Mouse (Mus musculus): ENCODE measurements around the gene Trhr2.

Gene Trhr2

GRCm38 (mm10) chr8:122354157-122354556 lies 6.4 kb downstream of the Trhr2 start:
- DNase-seq, result no peak

DNA sequence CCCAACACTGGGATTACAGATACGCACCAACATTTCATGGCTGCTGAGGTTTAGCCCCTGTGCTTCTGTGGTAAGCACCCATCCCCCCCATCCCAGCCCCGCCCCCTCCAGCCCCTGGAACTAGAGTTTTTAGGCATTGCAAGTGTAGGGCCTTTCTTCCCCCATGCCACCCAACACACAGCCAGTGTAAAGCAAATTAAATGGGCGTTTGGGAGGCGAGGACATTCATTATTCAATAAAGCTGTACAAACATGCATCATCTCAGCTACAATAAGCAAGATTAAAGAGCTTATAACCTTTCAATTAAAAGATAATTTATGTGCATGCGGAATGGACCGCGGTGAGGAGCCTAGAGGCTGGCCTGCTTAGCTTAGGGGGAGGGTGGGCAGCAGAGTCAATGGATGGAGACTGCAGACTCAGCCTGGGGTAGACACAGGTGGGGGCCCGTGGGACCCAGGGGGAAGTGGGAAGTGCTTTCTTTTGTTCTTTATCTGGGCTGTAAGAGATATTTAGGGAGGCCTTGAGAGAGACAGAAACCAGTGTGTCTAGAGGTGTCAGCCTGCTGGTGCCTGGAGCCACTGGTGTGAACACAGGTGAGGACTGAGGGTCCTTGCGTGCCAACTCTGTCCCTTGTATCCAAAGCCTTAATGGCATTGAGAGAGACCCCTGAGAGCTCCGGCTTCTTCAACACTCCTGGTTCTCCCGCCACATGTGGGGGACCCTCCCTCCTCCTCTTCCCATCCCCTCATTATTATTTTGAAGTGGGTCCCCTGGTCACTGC lies 10.0 kb downstream of the Trhr2 start:
- no peak for DNase-seq

DNA sequence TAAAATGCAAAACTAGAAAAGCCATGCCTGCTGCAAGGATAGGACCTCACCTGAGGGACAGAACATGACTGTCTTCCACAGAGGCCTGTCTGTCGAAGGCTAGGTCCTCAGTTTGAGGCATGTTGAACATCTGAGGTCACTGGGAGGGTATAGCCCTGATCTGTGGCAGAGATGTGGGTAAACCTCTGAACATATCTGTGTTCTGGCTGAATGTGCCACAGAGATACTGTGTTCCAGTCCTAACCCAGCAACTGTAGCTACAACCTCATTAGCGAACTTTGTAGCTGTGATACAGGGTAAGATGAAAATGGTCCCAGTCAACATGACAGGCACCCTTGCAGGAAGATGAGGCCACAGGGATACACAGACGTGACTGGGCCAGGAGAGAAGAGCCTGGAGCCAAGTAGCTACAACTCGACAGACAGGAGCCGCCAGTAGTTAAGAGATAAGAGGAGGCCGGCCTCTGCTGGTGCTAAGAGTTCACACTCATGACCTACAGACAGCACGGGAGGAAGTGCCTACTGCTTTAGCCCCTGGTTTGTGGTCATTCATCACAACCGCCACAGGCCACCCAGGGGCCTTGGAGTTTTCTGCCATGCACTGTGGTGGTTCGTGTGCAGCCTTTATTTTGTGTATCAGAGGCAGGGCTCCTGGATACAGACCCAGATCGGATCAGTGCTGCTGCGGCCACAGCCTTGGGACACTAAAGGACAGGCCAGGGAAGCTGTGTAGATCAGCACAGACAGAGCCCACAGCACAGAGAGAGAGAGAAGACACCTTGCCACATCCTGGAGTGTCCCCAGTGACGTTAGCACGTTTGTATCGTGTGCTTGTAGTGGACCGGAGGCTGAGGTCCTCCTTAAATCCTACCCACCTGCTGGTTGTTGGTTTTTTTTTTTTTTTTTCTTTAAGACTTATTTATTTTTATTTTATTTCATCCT lies 10.9 kb downstream of the Trhr2 start:
- no peak for DNase-seq

DNA sequence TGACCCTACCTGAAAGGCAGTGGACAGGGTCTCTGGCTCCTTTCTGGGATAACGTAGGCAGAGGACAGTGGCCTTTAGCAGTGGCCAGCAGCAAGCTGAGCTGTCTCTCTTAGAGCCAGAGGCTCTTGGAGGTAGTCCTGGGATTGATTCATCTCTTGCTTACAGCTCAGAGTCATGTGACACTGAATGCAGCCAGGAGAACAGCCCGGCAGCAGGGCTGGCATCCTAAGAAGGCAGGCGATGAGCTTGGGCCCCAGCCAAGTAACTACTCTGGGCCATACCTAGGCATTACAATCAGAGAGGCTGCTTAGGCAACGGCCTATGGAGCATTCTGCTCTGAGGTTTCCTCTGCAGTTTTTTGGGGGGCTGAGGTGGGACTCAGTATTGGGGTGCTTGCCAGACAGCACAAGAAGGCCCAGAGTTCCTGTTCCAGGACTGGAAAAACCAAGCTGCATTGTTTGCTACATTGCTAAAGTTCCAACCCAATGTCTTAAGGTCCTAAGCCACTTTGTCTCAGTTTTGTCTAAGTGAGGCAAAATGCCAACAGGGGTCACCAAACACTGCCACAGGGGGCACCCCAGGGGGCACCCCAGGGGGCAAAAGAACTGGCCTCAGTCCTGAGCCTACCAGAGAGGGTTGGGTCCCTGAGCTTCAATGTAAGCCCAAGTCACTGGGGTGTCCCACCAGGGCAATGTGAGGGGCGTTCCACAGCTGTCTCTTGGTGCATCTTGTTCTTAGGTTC lies 12.6 kb downstream of the Trhr2 start:
- DNase-seq, result no peak

- DNase-seq, result no peak
These were observed 15.1 kb downstream of the Trhr2 start for GRCm38 (mm10) chr8:122345181-122346095.

GRCm38 (mm10) chr8:122344219-122344618 lies 16.3 kb downstream of the Trhr2 start:
- DNase-seq, result peak; percentile 26

GRCm38 (mm10) chr8:122343758-122344157 lies 16.8 kb downstream of the Trhr2 start:
- peak; percentile 55 for DNase-seq

- DNase-seq, result no peak
These were observed 17.2 kb downstream of the Trhr2 start for GRCm38 (mm10) chr8:122343341-122343740.

- peak; percentile 41 for DNase-seq
These were observed 17.7 kb downstream of the Trhr2 start for GRCm38 (mm10) chr8:122342806-122343209.

- no peak for DNase-seq
These were observed 18.2 kb downstream of the Trhr2 start for GRCm38 (mm10) chr8:122342362-122342761.

GRCm38 (mm10) chr8:122341790-122342189 lies 18.8 kb downstream of the Trhr2 start:
- no peak for DNase-seq

DNA sequence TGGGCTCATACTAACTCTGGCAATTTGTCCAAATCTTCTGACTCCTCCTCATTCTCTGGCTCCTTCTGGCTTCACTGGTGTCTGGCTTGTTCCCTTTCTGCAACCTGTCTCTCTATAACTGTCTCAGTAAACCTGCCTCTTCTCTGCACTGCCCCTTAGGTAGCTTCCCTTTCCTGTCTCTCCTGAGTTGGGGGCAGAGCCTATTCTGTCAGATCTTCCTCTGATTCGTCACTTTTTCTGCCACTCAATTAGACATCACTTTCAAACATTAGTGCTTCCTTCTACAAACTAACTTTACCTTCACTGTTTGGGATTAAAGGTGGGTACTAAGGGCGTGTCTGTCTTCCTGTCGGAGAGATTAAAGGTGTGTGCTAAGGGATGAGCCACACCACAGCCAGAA lies 19.8 kb downstream of the Trhr2 start:
- no peak for DNase-seq

DNA sequence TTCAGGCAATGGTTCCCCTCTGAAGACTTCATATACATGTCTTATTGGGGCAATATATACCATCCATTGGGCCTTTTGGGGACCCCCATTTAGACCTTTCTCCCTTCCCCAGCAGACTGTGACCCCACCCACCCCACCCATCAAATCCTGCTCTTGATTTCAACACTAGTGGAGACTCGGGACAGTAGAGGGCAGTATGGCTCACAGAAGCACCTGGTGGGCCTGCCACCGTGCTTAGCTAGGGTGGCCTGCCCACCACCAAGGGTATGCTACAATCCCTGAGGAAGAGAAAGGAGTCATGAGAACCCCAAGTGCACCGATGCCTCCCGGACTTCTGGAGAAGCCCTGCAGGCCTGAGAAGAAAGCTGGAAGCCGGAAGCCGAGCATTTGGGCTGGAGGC lies 21.7 kb downstream of the Trhr2 start:
- no peak for DNase-seq

DNA sequence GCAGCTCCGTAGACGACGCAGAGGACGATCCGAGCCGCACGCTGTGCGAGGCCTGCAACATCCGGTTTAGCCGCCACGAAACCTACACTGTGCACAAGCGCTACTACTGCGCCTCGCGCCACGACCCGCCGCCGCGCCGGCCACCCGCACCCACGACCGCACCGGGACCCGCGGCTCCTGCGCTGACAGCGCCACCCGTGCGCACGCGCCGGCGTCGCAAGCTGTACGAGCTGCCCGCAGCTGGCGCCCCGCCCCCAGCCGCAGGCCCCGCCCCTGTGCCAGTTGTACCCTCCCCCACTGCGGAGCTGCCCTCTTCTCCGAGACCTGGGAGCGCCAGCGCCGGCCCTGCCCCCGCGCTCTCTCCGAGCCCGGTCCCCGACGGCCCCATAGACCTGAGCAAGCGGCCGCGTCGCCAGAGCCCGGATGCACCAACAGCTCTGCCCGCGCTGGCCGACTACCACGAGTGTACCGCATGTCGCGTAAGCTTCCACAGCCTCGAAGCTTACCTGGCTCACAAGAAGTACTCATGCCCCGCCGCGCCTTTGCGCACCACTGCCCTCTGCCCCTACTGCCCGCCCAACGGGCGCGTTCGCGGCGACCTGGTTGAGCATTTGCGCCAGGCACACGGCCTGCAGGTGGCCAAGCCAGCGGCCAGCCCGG lies 24.2 kb downstream of the Trhr2 start:
- peak; percentile 84 for DNase-seq

DNA sequence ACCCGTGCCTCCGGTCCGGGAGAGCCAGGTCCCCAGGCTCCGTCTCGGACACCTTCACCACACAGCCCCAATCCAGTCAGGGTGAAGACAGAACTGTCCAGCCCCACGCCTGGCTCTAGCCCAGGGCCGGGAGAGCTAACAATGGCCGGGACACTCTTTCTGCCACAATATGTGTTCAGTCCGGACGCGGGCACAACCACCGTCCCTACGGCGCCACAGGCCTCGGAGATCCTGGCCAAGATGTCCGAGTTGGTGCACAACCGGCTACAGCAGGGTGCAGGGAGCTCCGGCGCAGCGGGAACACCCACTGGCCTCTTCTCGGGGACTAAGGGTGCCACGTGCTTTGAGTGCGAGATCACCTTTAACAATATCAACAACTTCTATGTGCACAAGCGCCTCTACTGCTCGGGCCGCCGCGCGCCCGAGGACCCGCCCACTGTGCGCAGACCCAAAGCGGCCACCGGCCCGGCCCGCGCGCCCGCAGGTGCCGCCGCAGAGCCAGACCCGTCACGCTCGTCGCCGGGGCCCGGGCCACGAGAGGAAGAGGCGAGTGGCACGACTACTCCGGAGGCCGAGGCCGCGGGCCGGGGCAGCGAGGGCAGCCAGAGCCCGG lies 24.8 kb downstream of the Trhr2 start:
- no peak for DNase-seq

- DNase-seq, result no peak
These were observed 25.6 kb downstream of the Trhr2 start for GRCm38 (mm10) chr8:122334791-122335490.

DNA sequence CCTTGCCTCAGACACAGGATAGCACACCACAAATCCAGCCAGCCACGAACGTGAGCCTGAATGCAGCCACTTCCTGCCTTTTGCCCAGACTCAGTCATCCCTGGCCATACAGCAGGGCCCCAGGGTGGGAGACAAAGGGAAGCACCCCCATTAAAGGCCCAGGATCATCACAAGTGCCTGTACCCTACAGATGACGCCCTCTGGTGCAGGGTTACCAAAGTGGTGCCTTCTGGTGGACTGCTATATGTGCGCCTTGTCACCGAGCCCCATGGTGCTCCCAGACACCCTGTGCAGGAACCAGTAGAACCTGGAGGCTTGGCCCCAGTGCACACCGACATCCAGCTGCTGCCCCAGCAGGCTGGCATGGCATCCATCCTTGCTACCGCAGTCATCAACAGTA lies 27.0 kb downstream of the Trhr2 start:
- no peak for DNase-seq

GRCm38 (mm10) chr8:122332753-122333506 lies 27.6 kb downstream of the Trhr2 start:
- DNase-seq, result peak; percentile 83

DNA sequence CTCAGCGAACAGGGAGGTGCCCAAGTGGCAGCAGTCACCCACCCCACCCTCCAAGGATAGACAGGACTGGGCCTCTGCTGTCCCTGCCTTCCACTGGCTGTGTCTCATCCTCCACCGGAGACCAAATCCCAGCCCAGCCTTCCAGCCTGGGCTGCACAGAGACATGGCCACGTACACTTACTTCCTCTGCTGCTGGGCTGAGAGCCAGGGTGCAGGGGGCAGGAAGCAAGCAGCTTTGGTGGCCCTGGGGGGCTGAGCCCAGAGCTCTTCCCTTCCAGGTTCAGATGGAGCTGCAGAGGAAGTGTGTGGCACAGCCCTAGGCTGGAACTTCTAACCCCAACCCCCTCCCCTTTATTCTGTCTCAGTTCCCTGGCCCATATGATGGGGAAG lies 29.4 kb downstream of the Trhr2 start:
- DNase-seq, result no peak

Data from embryo, embryonic 11 days (tissue).